Mouse (Mus musculus) liver, embryonic 14.5 days (tissue): ENCODE data around the gene Kmt5b. TPM values are rescaled to one million over a fixed set of nuclear protein-coding genes. Genes with fewer than 3 reads are reported as not detected.

Source experiments
- ATAC-seq: fragments of 200-750 bp; cut with Nextera tagmentation; 2 replicates; pipeline ENCODE4 v1.8.0; 2017; ENCODE audit warnings: moderate number of reproducible peaks, mild to moderate bottlenecking, moderate library complexity; ENCODE audit not compliant: insufficient read depth
- DNase-seq, 3 experiments: peaks; one replicate each; pipeline ENCODE4 v3.0.0-alpha.2; 2012 to 2013; ENCODE audit warnings: low read depth in 3 of 3, low spot score in 3 of 3
- H3K27ac ChIP-seq: fragments of 300-500 bp; sonication (generic); 2 replicates; pipeline ENCODE4 v1.5.1; 2014; ENCODE audit warnings: moderate library complexity, mild to moderate bottlenecking, control low read depth, inconsistent platforms
- H3K27me3 ChIP-seq: fragments of 300-500 bp; sonication (generic); 2 replicates; pipeline ENCODE4 v1.6.1; 2014; ENCODE audit warnings: mild to moderate bottlenecking, low read length, moderate library complexity; ENCODE audit not compliant: control insufficient read depth, insufficient read depth
- H3K36me3 ChIP-seq: fragments of 300-500 bp; sonication (generic); replicated peaks from 2 replicates; pipeline ENCODE4 v1.6.1; 2014; ENCODE audit warnings: low read depth; ENCODE audit not compliant: control insufficient read depth, insufficient read depth
- H3K4me1 ChIP-seq, 2 experiments: fragments of 200-500 bp in 1 of 2; fragments of 300-500 bp in 1 of 2; sonication (generic) in 1 of 2; replicated peaks; 2 replicates each; pipeline ENCODE4 v1.6.1; 2012 to 2014; ENCODE audit warnings: antibody characterized with exemption in 1 of 2, inconsistent platforms in 1 of 2, low read length in 1 of 2; ENCODE audit not compliant: control insufficient read depth in 2 of 2, insufficient read depth in 2 of 2
- H3K4me2 ChIP-seq: fragments of 300-500 bp; sonication (generic); 2 replicates; pipeline ENCODE4 v1.6.1; 2014; ENCODE audit warnings: low read depth, mild to moderate bottlenecking, control low read depth, moderate library complexity
- H3K4me3 ChIP-seq, 2 experiments: fragments of 200-500 bp in 1 of 2; fragments of 300-500 bp in 1 of 2; sonication (generic) in 1 of 2; 2 replicates each; pipeline ENCODE4 v1.5.1; 2012 to 2014; ENCODE audit warnings: low read depth in 2 of 2, low read length in 2 of 2, mild to moderate bottlenecking in 2 of 2, control low read depth in 1 of 2, inconsistent platforms in 1 of 2, moderate library complexity in 1 of 2; ENCODE audit not compliant: insufficient read depth in 1 of 2
- H3K9ac ChIP-seq: fragments of 300-500 bp; sonication (generic); replicated peaks from 2 replicates; pipeline ENCODE4 v1.6.1; 2014; ENCODE audit warnings: mild to moderate bottlenecking, control low read depth, moderate library complexity
- H3K9me3 ChIP-seq: fragments of 300-500 bp; sonication (generic); 2 replicates; pipeline ENCODE4 v1.6.1; 2016; ENCODE audit warnings: low read length, mixed read lengths; ENCODE audit not compliant: control insufficient read depth
- CTCF ChIP-seq: IDR thresholded peaks from 2 replicates; pipeline ENCODE4 v1.5.1; 2016; ENCODE audit warnings: antibody characterized with exemption, low read depth, control low read depth
- EP300 ChIP-seq: IDR thresholded peaks from 2 replicates; pipeline ENCODE4 v1.6.1; 2016; ENCODE audit warnings: antibody characterized with exemption, low read depth
- WGBS: fragments of 180-500 bp; shearing (Covaris S2); extraction: QIAGEN DNeasy Blood & Tissue Kit; methylation state at CpG from one replicate; pipeline ENCODE4 v1.1.7; 2014; ENCODE audit not compliant: insufficient replicate concordance; 5-methylcytosine and 5-hydroxymethylcytosine counted together
- polyA plus RNA-seq, 2 experiments: library from polyadenylated mRNA; depleted of rRNA in 1 of 2; stranded (reverse) in 1 of 2; unstranded in 1 of 2; fragments of >200 nt; fragmentation: Nextera tagmentation in 1 of 2; extraction: Ambion mirVana in 1 of 2; gene quantifications; 2 replicates each; pipeline versions ENCODE4 v1.2.1 to v1.2.3; 2012 to 2014

The Kmt5b gene
- polyA plus RNA-seq, 2 experiments = 5.0 to 6.3 TPM

GRCm38 (mm10) chr19:3768697-3769383 is 1.6 kb downstream of the Kmt5b start:
- Histone ChIP-seq H3K9me3 (no peaks in the 10 kb centered on the region), H3K27ac (peak overlapping the region; percentile 89), H3K4me3 (peak overlapping the region; percentile 89 to 93), H3K9ac (peak overlapping the region; percentile 95), H3K4me2 (peak overlapping the region; percentile 97), H3K4me1 (peaks cover 0 to 8% of the 10 kb centered on the region in 2 experiments; a peak in 3 of 4 replicates), H3K27me3 (no peaks in the 10 kb centered on the region), H3K36me3 (no peaks in the 10 kb centered on the region; the same call in 1 of the 2 replicates)
- WGBS = 1% methylated on average over 50 of the region's 60 CpGs
- TF ChIP-seq EP300 (no peak), CTCF (peak; percentile 61)
- peak; percentile 88 to 89 (median 88) for DNase-seq
- peak; percentile 91 for ATAC-seq

DNA sequence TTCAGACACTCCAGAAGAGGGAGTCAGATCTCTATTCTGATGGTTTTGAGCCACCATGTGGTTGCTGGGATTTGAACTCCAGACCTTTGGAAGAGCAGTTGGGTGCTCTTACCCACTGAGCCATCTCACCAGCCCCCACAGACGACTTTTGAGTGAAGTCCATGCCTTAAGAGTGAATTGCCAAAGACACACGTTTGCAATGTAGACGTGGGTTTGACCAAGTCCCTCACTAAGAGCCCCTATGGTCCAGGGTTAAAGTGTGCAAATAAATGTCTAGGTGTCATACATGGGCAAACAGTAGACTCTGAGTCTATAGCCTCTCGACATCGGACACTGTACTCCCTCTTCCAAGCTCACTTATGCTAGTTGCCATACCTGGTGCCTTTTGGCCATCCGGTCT is 2.3 kb downstream of the Kmt5b start:
- WGBS = 74% methylated on average over 6 of the region's 6 CpGs
- DNase-seq = no peak
- Histone ChIP-seq H3K4me2 (peak overlapping the region; percentile 97), H3K4me1 (peaks cover 0 to 8% of the 10 kb centered on the region in 2 experiments; a peak in 3 of 4 replicates), H3K9ac (peak overlapping the region; percentile 85), H3K4me3 (peak overlapping the region; percentile 18 to 89), H3K9me3 (no peaks in the 10 kb centered on the region), H3K27me3 (no peaks in the 10 kb centered on the region), H3K27ac (peak overlapping the region; percentile 89), H3K36me3 (no peaks in the 10 kb centered on the region; the same call in 1 of the 2 replicates)
- no peak for ATAC-seq
- TF ChIP-seq CTCF (no peak), EP300 (no peak)

- WGBS = 52% methylated on average over 2 of the region's 2 CpGs
Observed at GRCm38 (mm10) chr19:3774159-3774558, 6.9 kb downstream of the Kmt5b start.

DNA sequence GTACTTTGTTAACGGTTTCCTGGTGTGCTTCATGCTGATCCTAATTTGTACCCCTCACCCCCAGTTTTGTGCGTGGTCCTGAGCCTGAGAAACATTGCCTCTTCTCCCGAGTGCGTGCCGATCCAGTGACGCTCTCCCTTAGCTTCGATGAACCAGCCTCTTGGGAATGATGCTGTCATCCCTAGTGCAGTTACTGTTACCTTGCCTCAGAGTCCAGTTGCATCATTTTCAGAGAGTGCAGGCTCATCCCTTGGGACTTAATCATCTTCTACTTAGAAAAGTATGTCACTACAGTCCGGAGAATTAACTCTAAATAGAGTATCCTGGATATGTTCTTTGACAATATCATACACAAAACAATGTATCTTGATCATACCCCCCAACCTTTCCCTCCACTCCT is 11.5 kb downstream of the Kmt5b start:
- Histone ChIP-seq H3K9ac (no peak overlapping the region), H3K4me1 (no peaks in the 10 kb centered on the region), H3K36me3 (no peaks in the 10 kb centered on the region; the same call in 1 of the 2 replicates), H3K27me3 (no peaks in the 10 kb centered on the region), H3K4me2 (no peak overlapping the region), H3K4me3 (no peak overlapping the region), H3K9me3 (no peaks in the 10 kb centered on the region), H3K27ac (no peak overlapping the region)
- 85% methylated on average over 8 of the region's 8 CpGs for WGBS
- TF ChIP-seq CTCF = no peak
- TF ChIP-seq EP300 = no peak
- ATAC-seq = no peak
- DNase-seq = no peak

More at GRCm38 (mm10) chr19:3774159-3774558, 6.9 kb downstream of the Kmt5b start:
- no peak overlapping the region for H3K27ac ChIP-seq
- H3K9ac ChIP-seq = no peak overlapping the region
- TF ChIP-seq CTCF = peak; percentile 47
- TF ChIP-seq EP300 = no peak
- DNase-seq (no peak), ATAC-seq (no peak)
- no peaks in the 10 kb centered on the region; the same call in 1 of the 2 replicates for H3K36me3 ChIP-seq
- H3K4me3 ChIP-seq = no peak overlapping the region
- H3K4me1 ChIP-seq = peaks cover 0 to 6% of the 10 kb centered on the region in 2 experiments; a peak in 3 of 4 replicates
- no peak overlapping the region for H3K4me2 ChIP-seq
- H3K27me3 ChIP-seq = no peaks in the 10 kb centered on the region
- no peaks in the 10 kb centered on the region for H3K9me3 ChIP-seq

DNA sequence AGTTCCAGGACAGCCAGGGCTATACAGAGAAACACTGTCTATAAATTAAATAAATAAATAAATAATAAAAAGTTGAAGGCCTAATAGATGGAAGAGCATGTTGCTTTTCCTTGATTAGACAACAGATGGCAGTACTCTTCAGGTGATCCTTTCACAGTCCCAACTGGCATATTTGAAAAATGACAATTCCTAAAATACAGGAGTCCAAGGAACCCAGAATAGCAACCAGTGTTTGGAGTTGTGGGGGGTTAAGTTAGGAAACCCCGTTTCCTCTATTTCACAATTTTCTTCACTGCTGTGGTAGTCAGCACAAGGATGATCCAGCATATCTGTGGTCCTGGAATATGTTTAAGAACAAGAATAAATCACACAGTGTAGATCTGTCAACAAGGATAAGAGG is 22.9 kb downstream of the Kmt5b start:
- Histone ChIP-seq H3K27ac (no peak overlapping the region), H3K27me3 (no peaks in the 10 kb centered on the region), H3K4me3 (no peak overlapping the region), H3K4me2 (no peak overlapping the region), H3K9me3 (no peaks in the 10 kb centered on the region), H3K4me1 (peaks cover 1 to 6% of the 10 kb centered on the region in 2 experiments; a peak in 3 of 4 replicates), H3K36me3 (no peaks in the 10 kb centered on the region; the same call in 1 of the 2 replicates), H3K9ac (no peak overlapping the region)
- TF ChIP-seq CTCF (no peak), EP300 (no peak)
- DNase-seq = no peak
- 62% methylated on average over 1 of the region's 1 CpGs for WGBS
- no peak for ATAC-seq
